Mouse (Mus musculus) embryonic facial prominence, embryonic 15.5 days (tissue): ENCODE measurements around the gene Prrt3. TPM values are rescaled to one million over a fixed set of nuclear protein-coding genes. Genes with fewer than 3 reads are reported as not detected.

Experiments
- ATAC-seq: fragments of 200-750 bp; cut with Nextera tagmentation; 2 replicates; pipeline ENCODE4 v1.8.0; 2017; ENCODE audit warnings: low read depth, moderate TSS enrichment; ENCODE audit not compliant: insufficient number of reproducible peaks, low FRiP score, low TSS enrichment
- H3K27ac ChIP-seq: fragments of 300-500 bp; sonication (generic); replicated peaks from 2 replicates; pipeline ENCODE4 v1.5.1; 2015; ENCODE audit warnings: mild to moderate bottlenecking, inconsistent platforms
- H3K27me3 ChIP-seq: fragments of 300-500 bp; sonication (generic); 2 replicates; pipeline ENCODE4 v1.6.1; 2015; ENCODE audit warnings: inconsistent platforms
- H3K36me3 ChIP-seq: fragments of 300-500 bp; sonication (generic); 2 replicates; pipeline ENCODE4 v1.6.1; 2015; ENCODE audit warnings: mild to moderate bottlenecking, inconsistent platforms
- H3K4me1 ChIP-seq: fragments of 300-500 bp; sonication (generic); 2 replicates; pipeline ENCODE4 v1.6.1; 2015; ENCODE audit warnings: inconsistent platforms
- H3K4me2 ChIP-seq: fragments of 300-500 bp; sonication (generic); replicated peaks from 2 replicates; pipeline ENCODE4 v1.6.1; 2015; ENCODE audit warnings: mild to moderate bottlenecking, inconsistent platforms
- H3K4me3 ChIP-seq: fragments of 300-500 bp; sonication (generic); replicated peaks from 2 replicates; pipeline ENCODE4 v1.5.1; 2015; ENCODE audit warnings: mild to moderate bottlenecking, inconsistent platforms
- H3K9ac ChIP-seq: fragments of 300-500 bp; sonication (generic); 2 replicates; pipeline ENCODE4 v1.6.1; 2015; ENCODE audit warnings: inconsistent platforms
- H3K9me3 ChIP-seq: fragments of 300-500 bp; sonication (generic); replicated peaks from 2 replicates; pipeline ENCODE4 v1.6.1; 2016; ENCODE audit warnings: inconsistent platforms
- WGBS: fragments of 180-500 bp; shearing (Covaris S2); methylation state at CpG from one replicate; pipeline ENCODE4 v1.1.7; 2015; 5-methylcytosine and 5-hydroxymethylcytosine counted together
- polyA plus RNA-seq: library from polyadenylated mRNA; unstranded; fragments of >200 nt; fragmentation: Nextera tagmentation; extraction: Ambion mirVana; gene quantifications from 2 replicates; pipeline ENCODE4 v1.2.1, GENCODE M21; 2015

Gene Prrt3
- polyA plus RNA-seq, 1 experiment from 2014 or later, result 2.0 TPM

DNA sequence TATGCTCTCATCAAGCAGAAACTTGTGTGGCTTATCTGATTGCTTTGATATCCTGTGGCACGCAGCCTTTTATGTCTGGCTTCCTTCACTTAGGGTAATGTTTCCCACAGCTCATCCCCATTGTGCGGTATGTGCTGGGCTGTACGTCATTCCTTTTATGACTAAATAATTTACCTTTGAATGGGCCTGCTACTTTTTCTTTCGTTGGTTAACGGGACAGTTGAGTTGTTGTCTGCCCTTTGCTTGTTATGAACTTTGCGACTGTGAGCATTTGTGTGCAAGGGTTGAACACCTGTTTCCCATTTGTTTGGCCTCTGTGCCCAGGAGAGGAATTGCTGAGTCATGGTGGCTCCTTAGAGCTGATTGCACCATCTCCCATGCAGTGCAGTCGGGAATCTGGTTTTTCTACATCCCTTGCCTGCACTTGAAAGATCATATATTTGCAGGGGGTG is 14.6 kb downstream of the Prrt3 start:
- Histone ChIP-seq H3K36me3 (0 out of 2 replicates have a peak, but pooled peaks cover 5% of the 10 kb centered on the region), H3K4me3 (no peak overlapping the region), H3K4me1 (peaks cover 31% of the 10 kb centered on the region), H3K27me3 (peaks cover 10% of the 10 kb centered on the region), H3K27ac (peak overlapping the region; percentile 34), H3K4me2 (no peak overlapping the region), H3K9me3 (no peaks in the 10 kb centered on the region), H3K9ac (no peak overlapping the region)
- WGBS, result 12% methylated on average over 7 of the region's 7 CpGs
- ATAC-seq, result no peak

DNA sequence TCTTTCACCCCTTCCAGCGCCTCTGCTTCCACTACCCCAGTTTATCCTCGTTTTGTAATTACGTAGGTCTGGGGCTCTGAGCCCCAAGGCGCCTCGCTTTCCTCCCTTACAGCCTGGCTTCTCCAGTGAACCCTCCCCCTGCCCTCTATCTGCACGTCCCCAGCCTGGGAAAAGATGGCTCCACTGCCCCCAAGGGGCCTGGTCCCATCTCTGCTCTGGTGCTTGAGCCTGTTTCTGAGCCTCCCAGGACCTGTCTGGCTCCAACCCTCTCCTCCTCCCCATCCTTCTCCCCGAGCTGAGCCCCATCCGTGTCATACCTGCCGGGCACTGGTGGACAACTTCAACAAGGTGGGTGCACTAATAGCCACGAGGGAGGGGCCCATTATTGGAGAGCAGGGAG is 18.0 kb downstream of the Prrt3 start:
- H3K4me2 ChIP-seq, result peak overlapping the region; percentile 75
- H3K36me3 ChIP-seq, result no peaks in the 10 kb centered on the region
- 0 out of 2 replicates have a peak, but pooled peaks have one; percentile 21 for ATAC-seq
- peaks cover 42% of the 10 kb centered on the region for H3K4me1 ChIP-seq
- peaks cover 32% of the 10 kb centered on the region for H3K27me3 ChIP-seq
- H3K9ac ChIP-seq, result peak overlapping the region; percentile 3; the same call in 1 of the 2 replicates
- H3K4me3 ChIP-seq, result peak overlapping the region; percentile 47
- H3K9me3 ChIP-seq, result no peaks in the 10 kb centered on the region
- peak overlapping the region; percentile 66; the same call in 1 of the 2 replicates for H3K27ac ChIP-seq
- WGBS, result 11% methylated on average over 10 of the region's 10 CpGs

DNA sequence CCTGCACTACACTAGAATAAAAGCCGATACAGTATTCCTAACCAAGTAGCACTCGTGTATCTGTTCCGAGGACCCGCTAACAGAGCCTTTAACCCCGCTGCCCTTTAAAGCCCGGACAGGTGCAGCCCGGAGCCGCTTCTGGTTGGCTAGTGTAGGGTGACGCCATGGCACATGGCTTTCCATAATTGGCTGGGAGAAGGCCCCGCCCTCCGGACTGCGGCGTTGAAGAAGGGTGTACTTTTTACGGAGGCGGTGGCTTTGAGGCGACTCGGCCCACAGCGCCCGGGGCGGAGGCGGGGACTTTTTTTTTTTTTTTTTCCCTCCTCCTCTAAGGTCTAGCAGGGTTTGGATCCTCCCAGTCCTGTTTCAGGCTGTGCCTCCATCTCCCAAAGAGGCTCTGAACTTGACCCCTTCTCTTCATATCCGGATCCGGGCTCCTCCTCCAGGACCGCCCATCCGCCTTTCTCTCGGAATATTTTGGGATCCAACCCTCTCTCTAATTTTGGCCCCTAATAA is 18.6 kb downstream of the Prrt3 start, which contains the start of gene Creld1:
TSS of gene Creld1 (plus strand) at position 198 of the 516 bp plus-strand sequence.
- Histone ChIP-seq H3K4me3 (peak within 1 kb of the TSS; percentile 47), H3K27me3 (peaks cover 34% of the 10 kb centered on the region), H3K4me1 (peaks cover 42% of the 10 kb centered on the region), H3K27ac (peak within 1 kb of the TSS; percentile 66), H3K9me3 (no peaks in the 10 kb centered on the region), H3K4me2 (peak within 1 kb of the TSS; percentile 75), H3K9ac (peak within 1 kb of the TSS; percentile 3; the same call in 1 of the 2 replicates), H3K36me3 (no peaks in the 10 kb centered on the region)
- peak; percentile 90 for ATAC-seq
- WGBS, result 1% methylated on average over 26 of the region's 26 CpGs

DNA sequence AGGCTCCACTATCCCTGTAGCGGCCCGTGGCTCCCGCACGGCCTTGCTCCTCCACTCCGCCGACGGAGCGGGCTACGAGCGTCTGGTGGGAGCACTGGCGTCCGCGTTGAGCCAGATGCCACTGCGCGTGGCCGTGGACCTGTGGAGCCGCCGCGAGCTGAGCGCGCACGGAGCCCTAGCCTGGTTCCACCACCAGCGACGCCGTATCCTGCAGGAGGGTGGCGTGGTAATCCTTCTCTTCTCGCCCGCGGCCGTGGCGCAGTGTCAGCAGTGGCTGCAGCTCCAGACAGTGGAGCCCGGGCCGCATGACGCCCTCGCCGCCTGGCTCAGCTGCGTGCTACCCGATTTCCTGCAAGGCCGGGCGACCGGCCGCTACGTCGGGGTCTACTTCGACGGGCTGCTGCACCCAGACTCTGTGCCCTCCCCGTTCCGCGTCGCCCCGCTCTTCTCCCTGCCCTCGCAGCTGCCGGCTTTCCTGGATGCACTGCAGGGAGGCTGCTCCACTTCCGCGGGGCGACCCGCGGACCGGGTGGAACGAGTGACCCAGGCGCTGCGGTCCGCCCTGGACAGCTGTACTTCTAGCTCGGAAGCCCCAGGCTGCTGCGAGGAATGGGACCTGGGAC is 19.1 kb downstream of the Prrt3 start:
- peak overlapping the region; percentile 60 for H3K27ac ChIP-seq
- peak overlapping the region; percentile 47 for H3K4me3 ChIP-seq
- ATAC-seq, result peak; percentile 4; the same call in 1 of the 2 replicates
- H3K4me1 ChIP-seq, result peaks cover 37% of the 10 kb centered on the region
- H3K36me3 ChIP-seq, result no peaks in the 10 kb centered on the region
- H3K4me2 ChIP-seq, result peak overlapping the region; percentile 75
- WGBS, result 4% methylated on average over 65 of the region's 65 CpGs
- H3K9me3 ChIP-seq, result no peaks in the 10 kb centered on the region
- no peak overlapping the region for H3K9ac ChIP-seq
- H3K27me3 ChIP-seq, result peaks cover 34% of the 10 kb centered on the region

DNA sequence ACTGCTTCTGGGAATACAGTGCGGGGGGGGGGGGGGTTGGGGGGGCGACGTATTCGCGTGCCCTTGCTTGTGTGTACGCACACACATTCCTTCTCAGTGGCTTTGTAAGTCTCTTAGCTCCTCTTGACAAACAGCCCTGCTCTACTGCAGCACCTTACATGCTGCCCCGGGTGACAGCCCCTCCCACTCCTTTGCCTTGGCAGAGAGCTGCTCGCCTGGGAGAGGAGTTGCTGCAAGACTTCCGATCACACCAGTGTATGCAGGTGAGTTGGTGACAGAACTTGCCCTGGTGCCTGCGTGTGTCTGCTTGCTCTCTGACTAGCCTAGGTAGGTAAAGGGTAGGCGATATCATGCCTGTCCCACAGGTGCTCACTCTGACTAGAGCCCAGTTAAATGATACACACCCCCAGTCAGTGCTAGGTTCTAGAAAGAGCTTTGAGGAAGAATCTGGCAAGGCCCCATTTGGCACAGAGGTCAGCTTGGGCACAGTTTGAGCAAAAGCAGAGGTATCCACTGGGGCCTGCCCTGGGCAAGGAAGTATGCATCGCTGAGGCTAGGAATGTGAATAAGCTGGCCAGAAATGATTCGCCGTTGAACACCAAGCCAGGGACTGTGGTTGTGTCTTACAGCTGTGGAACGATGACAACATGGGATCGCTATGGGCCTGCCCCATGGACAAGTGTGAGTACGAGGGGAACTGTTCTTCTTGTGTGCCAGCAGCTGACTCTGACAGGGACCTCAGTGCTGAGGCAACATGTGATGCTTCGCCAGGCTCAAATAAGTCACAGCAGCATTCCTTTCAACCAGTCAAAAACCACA is 21.0 kb downstream of the Prrt3 start:
- no peak for ATAC-seq
- Histone ChIP-seq H3K27me3 (peaks cover 34% of the 10 kb centered on the region), H3K9ac (no peak overlapping the region), H3K4me3 (no peak overlapping the region), H3K4me2 (no peak overlapping the region), H3K4me1 (peaks cover 28% of the 10 kb centered on the region), H3K36me3 (no peaks in the 10 kb centered on the region), H3K9me3 (no peaks in the 10 kb centered on the region), H3K27ac (no peak overlapping the region; the same call in 1 of the 2 replicates)
- 48% methylated on average over 18 of the region's 18 CpGs for WGBS

DNA sequence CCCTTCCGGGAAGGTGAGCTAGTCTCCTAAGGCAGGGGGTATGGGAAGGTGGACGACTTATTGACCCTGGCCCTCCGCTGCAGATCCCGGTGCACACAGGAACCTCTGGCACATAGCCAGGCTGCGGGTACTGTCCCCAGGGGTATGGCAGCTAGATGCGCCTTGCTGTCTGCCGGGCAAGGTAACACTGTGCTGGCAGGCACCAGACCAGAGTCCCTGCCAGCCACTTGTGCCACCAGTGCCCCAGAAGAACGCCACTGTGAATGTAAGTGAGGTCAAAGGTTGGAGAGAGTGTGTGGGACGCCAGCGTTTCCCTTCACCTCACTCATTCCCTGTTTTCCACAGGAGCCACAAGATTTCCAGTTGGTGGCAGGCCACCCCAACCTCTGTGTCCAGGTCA is 22.8 kb downstream of the Prrt3 start:
- H3K9me3 ChIP-seq, result no peaks in the 10 kb centered on the region
- H3K27ac ChIP-seq, result no peak overlapping the region
- no peaks in the 10 kb centered on the region for H3K36me3 ChIP-seq
- no peak overlapping the region for H3K4me2 ChIP-seq
- H3K4me1 ChIP-seq, result peaks cover 26% of the 10 kb centered on the region
- 75% methylated on average over 10 of the region's 10 CpGs for WGBS
- ATAC-seq, result no peak
- no peak overlapping the region for H3K4me3 ChIP-seq
- no peak overlapping the region for H3K9ac ChIP-seq
- H3K27me3 ChIP-seq, result peaks cover 34% of the 10 kb centered on the region

DNA sequence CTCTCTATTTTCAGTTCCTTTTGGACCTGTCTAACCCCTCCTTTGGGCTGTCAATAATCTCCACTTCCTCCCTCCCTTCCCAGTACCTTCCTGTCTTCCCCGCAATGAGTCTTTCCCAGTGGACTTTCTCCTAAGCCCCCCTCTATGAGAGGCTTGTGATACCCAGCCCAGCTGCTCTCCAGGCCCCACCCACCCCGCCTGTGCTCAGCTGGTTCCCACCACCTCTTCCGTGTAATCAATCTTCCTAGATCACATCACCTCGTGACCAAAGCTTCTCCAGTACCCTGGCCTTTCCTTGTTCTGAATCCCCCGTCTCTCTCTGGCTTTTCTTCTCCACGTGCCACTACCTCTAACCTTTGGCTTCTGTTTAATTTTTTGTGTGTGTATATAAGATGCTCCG is 24.4 kb downstream of the Prrt3 start:
- H3K27me3 ChIP-seq, result peaks cover 26% of the 10 kb centered on the region
- peaks cover 13% of the 10 kb centered on the region for H3K4me1 ChIP-seq
- 43% methylated on average over 7 of the region's 7 CpGs for WGBS

DNA sequence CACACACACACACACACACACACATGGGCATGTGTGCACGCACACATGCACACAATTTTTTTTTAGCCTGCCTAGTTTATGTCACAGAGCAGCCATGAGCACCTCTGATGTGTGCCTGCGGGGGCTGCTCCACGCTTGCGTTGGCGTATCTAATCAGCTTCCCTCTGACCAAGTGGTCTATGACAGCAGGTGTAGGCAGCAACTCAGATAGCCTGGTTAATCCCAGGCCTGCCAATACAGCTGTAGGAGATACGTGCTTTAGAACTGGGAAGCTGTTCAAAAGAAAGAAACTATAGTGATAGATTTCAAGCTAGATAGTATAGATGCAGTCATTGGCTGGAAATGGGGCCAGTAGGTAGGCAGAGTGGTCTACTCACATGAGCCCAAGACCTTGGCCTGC is 28.0 kb downstream of the Prrt3 start:
- Histone ChIP-seq H3K9me3 (no peaks in the 10 kb centered on the region), H3K4me2 (no peak overlapping the region), H3K9ac (no peak overlapping the region), H3K4me1 (peaks cover 30% of the 10 kb centered on the region), H3K36me3 (no peaks in the 10 kb centered on the region), H3K4me3 (no peak overlapping the region), H3K27me3 (peaks cover 13% of the 10 kb centered on the region; the same call in 1 of the 2 replicates), H3K27ac (no peak overlapping the region)
- ATAC-seq, result no peak
- 75% methylated on average over 6 of the region's 6 CpGs for WGBS

More for the DNA sequence above, 24.4 kb downstream of the Prrt3 start:
- no peaks in the 10 kb centered on the region for H3K9me3 ChIP-seq
- H3K4me2 ChIP-seq, result no peak overlapping the region
- H3K9ac ChIP-seq, result no peak overlapping the region
- no peak for ATAC-seq
- H3K27ac ChIP-seq, result no peak overlapping the region
- H3K36me3 ChIP-seq, result no peaks in the 10 kb centered on the region
- H3K4me3 ChIP-seq, result no peak overlapping the region

DNA sequence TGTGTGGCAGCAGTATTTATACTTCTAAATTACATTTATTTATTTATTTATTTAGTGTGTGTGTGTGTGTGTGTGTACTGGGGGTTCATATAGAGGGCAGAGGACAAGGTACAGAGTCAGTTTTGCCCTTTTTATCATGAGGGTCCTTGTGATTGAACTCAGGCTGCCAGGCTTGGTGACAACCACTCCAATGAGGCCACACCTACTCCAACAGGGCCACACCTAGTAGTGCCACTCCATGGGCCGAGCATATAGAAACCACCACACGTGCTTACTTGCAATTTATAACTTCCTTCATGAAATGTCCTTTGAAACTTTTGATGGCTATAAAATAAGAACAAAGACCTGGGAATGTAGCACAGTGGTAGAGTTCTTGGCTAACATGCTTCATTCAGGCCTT is 28.5 kb downstream of the Prrt3 start:
- Histone ChIP-seq H3K9me3 (no peaks in the 10 kb centered on the region), H3K4me1 (peaks cover 33% of the 10 kb centered on the region), H3K36me3 (no peaks in the 10 kb centered on the region), H3K27me3 (peaks cover 11% of the 10 kb centered on the region; the same call in 1 of the 2 replicates), H3K27ac (no peak overlapping the region), H3K4me2 (no peak overlapping the region), H3K9ac (no peak overlapping the region), H3K4me3 (no peak overlapping the region)
- no peak for ATAC-seq
- 78% methylated on average over 2 of the region's 2 CpGs for WGBS

DNA sequence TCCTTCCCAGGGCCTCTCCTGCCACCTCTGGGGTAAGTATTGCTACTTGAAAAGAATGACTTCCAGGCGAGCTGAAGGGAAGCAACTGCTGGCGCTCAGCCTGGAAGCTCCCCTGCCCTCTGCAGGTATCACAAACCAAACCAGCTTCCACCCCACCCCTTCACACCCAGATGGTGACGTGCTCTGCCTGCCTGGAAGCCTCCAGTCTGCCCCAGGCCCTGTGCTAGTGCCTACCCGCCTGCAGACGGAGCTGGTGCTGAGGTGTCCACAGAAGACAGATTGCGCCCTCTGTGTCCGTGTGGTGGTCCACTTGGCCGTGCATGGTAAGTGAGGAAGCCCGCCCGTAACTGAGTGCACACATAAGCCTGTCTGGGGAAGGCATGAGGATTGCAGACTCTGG is 29.7 kb downstream of the Prrt3 start:
- peak overlapping the region; percentile 53 for H3K4me2 ChIP-seq
- H3K4me1 ChIP-seq, result peaks cover 33% of the 10 kb centered on the region
- no peak for ATAC-seq
- peak overlapping the region; percentile 81 for H3K27ac ChIP-seq
- 71% methylated on average over 10 of the region's 10 CpGs for WGBS
- H3K4me3 ChIP-seq, result peak overlapping the region; percentile 34
- no peak overlapping the region; the same call in 1 of the 2 replicates for H3K9ac ChIP-seq
- no peaks in the 10 kb centered on the region for H3K36me3 ChIP-seq
- H3K9me3 ChIP-seq, result no peaks in the 10 kb centered on the region
- peaks cover 11% of the 10 kb centered on the region; the same call in 1 of the 2 replicates for H3K27me3 ChIP-seq
